Mouse (Mus musculus) erythroblast, embryonic 14.5 days (primary cell): ENCODE data around the gene Kdm4b.

Source experiments
- GATA1 ChIP-seq: IDR thresholded peaks from 2 replicates; pipeline ENCODE4 v1.6.1; 2012; ENCODE audit warnings: low read length, inconsistent platforms, mixed read lengths
- TAL1 ChIP-seq: IDR thresholded peaks from 3 replicates; pipeline ENCODE4 v1.6.1; 2012; ENCODE audit warnings: low read length, inconsistent platforms, mixed read lengths

DNA sequence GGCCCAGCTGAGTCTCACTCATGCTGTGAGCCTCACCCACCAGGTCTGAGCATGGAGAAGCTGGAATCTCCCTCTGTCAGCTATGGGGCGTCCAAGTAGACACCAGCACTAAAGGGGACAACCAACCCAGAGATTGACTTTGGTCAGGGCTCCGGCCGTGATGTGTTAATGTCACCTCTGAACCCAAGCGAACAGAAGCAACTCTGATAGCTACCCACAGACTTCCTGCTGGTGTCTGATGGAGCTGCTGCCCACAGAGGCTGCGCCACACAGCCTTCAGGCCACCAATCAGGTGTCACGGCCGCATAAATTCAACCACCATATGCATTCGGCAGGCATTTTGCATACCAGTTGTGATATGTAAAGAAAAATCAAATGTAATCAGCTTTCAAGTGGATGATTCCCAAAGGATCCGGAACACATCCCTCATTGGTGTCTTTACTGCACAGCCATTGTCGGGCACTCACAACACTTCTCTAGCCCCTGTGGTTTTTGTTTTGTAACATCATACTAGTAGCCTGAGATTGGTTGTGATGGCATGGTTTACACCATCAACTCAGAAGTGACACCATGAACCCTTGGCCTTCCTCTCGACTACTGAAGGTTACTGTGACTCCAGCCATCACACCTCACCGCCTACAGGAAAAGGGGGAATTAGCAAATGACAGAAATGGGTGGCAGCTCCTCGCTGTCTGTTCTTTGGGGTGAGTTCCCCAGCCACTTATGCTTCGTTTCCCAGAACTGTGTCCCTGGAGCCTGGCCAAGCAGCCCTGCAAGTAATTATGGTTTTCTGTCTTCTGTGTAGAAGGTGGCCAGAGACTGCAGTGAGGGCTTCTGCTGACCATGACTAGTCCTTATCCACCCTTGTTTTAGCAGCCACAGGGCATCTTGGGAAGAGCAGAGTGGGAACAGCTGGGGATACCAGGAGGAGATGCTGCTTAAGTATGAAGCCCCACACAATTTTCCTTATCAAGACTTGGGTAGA lies 80.3 kb downstream of the Kdm4b start:
- TF ChIP-seq GATA1, result no peak
- no peak for TF ChIP-seq TAL1
